Mouse (Mus musculus): ENCODE results near the gene Cish.

Gene Cish

DNA sequence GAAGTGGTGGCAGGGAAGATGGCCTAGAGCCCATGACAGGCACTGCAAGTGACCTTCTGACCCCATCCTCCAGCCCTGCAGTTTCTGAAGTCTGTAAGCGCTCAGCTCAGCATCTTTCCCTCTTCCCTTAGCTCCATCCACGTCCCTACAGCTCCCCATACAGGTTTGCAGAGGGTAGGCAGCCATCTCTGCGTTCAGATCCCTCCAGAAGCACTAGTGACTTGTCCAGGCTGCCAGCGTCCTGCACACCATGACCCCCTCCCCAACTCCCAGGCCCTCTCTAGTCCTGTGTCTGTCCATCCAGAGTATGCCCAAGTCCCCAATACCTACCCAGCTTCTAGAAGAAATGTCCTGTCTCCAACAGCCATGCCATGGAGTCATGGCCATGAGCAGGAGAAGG is 17.7 kb upstream of the Cish start:
- DNase-seq (ENCODE audit: low spot score in 2 of 2), result no peak

DNA sequence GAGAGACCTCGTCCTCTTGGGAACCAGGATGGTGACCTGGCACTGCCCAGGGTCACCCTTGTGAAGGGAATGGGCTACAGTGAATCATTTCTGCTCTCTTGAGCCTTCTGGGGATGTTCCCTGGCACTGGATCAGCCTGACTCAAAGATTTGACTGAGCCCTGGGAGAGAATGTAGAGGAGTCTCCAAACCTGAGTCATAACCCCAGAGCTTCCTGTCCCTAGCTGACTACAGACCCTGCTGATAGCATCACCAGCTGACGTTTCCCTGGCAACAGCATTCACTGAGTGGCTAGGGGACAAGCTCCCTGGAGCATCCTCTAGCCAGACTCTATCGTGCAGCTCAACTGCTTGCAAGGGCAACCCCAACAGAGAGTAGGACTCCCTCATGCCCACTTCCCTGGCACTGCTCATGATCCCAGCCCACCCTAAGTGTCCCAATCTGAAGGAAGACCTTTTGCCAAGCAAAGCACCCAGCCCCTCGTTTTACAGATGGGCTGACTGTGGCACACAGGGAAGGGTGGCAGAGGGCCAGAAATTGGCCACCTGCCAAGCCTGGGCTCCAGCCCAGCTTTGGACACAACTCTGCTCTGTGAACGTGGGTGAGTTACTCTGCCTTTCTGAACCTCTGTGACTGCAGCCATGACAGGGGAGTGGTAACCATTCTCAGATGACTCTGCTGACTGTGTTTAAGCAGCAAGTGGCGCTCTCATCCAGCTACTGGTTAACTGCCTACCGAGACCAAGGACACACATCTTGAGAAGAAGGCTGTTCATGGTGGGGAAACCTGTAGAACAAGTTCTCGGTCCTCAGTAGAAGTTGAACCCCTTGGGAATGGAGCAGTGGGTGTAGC is 17.1 kb upstream of the Cish start:
- DNase-seq (ENCODE audit: low spot score in 2 of 2), result no peak

DNA sequence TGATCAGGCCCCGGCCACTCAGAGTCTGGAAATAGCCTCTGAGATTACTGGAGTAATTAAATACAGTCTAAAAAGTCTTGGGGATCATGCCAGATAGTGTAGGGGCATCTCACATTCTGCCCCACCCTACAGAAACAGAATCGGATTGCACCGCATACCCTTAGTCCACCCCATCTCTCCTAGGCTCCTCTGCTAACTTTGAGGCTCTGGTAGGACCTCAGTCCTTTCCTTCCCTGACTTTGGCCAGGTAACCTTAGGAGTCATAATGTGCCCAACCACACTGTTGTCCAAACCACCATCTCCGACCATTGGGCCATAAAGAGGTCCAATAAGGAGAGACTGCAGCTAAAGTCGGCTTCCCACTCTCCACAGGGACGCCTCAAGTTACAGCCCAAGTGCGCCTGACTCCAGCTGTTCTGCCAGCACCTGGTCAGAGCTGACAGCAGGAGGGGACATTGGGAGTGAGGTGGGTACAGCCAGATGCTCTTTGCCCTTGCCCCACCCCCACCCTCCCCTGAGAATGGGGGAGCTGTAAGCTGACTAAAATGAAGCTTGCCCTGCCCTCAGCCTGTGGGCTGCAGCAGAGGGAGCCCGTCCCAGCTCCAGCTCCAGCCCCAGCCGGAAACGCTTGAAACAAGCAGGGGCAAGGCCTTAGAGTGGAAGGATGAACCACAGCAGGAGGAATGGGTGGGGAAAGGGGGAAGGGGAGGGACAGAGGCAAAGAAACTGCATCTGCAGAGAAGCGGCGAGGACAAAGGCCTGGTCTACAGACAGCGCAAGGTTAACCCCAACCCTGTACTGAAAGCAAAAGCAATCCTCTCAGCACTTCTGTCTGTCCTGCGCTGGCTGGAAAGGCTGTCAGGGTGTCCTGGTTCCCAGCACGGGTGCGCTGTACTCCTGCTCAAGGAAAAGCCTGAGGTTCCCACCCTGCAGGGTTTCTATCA is 16.2 kb upstream of the Cish start:
- no peak for DNase-seq (ENCODE audit: low spot score in 2 of 2)

DNA sequence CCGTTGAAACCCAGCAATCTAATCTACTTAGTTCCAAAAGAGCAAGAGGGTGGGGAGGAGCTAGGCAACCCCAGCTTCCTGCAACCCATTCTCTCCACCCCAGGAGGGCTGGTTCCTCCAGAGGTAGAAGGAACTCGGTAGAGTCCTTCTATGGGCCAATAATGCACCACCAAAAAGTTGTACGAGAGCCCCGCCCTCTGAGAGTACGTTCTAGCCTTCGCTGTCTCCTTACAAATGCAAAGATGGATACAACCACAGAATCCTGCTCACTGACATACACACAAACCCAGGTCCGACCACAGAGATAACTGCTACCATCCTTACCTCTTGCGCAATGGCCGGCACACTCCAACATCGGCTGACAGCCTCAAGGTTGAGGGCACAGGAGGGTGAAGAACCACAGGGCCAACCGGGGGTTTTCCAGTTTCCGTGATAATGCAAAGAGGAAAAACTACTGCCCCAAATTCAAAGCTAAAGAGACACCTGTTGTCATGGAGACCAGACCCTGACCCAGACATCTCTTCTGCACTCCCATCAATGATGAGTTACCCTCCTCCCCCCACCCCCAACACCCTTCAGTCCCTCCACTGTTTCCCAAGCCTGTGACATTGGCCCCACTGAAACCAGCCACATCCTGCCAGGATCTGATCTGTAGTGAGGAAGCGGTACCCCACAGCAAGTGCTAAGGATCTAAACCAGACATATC is 15.4 kb upstream of the Cish start:
- DNase-seq (ENCODE audit: low spot score in 2 of 2), result no peak

DNA sequence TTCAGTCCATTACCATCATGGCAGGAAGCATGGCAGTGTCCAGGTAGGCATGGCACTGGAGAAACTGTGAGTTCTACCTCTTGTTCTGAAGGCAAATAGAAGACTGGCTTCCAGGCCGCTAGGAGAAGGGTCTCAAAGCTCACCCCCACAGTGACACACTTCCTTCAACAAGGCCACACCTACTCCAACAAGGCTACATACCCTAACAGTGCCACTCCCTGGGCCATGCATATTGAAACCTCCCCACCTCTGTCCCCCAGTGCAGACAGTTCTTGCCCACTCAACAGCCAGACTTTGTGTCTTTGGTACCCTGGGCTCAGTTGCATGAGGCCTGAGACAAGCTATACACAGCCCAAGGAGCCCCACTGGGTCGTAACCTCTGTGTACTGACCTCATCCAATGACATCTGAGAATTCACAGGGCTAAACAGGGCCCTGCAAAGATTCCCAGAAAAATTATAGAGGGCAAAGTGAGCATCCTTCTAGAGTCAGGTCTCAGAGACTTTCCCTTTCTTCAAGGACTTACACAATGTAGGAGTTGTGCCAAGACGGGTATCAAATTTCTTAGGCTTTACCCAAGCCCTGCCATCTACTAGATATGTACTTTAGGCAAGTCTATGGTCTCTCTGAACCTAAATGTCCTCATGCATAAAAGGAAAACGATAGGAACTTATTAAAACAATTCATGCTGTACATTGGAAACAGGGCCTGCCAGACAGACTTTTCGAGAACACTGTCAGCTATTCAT is 14.4 kb upstream of the Cish start:
- DNase-seq (ENCODE audit: low spot score in 2 of 2), result no peak

DNA sequence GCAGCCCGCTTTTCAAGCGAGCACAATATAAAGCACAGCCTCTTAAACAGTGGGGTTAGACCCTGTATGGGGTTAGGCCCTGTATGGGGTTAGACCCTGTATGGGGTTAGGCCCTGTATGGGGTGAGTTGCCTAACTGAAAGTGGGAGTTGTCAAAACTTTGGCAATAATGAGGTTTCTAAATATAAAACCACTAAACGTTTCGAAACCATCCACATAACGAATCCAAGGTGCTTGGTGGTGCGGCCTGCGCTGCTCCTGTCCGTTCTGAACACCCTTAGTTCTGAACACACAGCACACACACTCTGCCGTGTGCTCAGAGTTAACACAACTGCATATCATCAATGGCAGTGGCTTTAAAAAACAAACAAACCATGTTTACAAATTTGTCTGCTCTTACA is 12.9 kb upstream of the Cish start:
- DNase-seq (ENCODE audit: low spot score in 2 of 2), result no peak

DNA sequence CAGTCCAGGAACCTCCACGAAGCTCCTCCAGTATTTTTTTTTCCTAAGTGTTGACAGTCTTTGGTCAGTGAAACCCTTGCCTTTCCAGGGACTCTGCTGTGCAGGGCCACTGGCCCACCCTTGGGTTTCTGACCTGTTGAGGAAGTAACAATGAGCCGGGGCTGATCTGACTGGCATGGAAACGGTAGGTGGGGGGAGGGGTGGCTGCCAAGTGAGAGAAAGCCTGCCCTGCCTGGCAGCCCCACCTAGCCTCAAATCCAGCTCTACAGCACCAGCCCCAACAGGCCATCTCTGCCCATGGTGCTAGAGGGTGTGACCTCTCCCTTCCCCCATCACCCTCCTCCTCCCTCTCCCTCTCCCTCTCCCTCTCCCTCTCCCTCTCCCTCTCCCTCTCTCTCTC is 10.8 kb upstream of the Cish start:
- DNase-seq (ENCODE audit: low spot score in 2 of 2), result no peak

DNA sequence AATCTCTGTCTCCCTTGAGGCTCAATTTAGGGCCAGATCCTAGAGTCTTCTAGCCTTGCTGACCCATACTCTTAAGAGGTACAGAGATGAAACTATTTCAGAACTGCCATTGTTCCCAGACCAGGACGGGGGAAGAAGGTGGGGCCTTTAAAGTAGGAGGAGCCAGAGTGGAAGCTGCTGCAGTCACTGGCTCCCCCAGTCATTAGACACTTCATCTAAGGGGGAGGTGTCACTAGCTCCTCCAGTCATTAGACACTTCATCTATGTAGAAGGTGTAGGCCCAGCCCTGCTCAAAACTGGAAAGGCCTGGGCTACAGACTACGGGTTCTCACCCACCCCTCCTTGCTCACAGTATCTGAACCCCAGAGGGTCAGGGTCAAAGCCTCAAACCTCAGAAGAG is 8.5 kb upstream of the Cish start:
- DNase-seq (ENCODE audit: low spot score in 2 of 2), result no peak

DNA sequence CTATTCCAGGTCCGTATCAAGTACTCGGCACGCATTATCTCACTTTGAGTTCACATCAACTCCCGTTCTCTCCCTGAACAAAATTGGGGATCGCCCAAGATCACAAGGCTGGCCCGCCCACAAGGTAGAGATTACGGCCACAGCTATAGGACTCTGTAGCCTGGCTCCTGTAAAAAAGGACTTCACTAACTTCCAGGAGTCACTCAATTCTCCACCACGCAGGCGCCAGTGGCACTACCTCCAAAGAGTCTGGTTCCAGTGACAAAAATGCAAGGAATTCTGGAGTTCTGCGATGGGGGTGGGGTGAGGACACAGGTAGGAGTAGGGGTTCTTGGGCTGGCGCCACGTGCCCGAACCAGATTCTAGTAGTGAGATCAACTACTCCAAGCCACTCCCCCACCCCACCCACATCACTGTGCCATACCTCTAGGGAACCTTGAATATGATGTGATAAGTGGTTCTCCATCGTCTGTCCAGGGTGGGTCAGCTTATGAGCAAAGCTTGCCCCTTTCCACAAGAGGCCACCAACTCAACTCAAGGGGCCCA is 7.6 kb upstream of the Cish start:
- no peak for DNase-seq (ENCODE audit: low spot score in 2 of 2)

DNA sequence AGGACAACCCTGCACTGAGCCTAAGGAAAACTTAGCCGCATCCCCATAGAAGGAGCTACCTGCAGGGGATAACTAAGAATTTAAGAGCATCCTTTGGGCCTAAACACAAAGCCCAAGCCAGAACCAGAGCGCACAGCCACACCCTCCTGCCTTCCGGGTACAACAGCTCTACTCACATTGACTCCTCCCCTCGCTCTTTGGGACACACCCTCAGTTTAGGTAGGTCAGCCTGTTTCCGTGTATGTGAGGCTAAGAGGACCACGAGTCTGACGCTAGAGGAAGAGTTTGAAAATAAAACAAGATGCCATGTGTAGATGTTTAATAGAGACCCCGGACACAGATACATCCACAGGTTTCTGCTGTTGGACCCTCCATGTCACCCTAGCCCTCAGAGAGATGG is 7.1 kb upstream of the Cish start:
- peak; percentile 21 to 44 for DNase-seq (ENCODE audit: low spot score in 2 of 2)

DNA sequence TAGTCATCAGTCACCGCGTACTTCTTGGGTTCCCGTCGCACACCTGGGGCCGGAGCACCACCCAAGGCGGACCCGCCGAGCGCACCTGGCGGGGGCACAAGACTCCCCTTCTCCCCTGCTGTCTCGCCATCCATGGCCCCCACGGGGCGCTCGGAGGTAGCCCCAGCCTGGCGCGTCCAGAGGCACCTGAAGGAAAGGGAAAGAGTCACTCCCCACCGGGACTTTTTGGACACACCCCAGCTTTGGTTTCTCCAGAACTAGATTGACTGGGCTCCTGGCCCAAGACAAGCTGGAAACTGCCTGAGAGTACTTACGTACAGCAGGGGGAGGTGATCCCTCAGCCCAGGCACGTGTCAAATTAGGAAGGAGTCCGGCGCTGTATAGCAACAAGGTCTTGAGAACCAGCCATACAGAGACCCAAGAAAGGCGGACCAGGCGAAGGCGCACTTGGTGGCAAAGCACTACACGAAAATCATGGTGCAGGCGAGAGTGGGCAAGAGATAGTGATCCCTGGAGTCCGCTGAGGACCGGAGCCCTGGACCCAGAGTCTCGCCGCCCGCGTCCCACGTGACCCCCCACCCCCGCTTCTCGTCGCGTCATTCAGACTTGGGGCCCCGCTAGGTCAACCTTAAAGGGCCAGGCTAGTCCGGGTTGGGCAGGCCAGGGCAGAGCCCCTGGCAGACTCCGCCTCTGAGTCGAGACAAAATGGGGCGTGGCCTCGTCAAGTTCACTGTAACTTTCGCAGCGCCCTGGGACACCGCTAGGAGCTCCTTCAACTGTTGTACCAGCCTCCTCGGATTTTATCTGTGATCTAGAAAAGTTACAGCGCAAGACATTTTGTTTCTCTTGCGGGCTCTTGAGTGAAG is 6.4 kb upstream of the Cish start, which contains the start of gene Mapkapk3:
Gene Mapkapk3, minus strand, starts transcription at position 667 of the 866 bp plus-strand sequence.
- peak; percentile 76 to 85 for DNase-seq (ENCODE audit: low spot score in 2 of 2)

DNA sequence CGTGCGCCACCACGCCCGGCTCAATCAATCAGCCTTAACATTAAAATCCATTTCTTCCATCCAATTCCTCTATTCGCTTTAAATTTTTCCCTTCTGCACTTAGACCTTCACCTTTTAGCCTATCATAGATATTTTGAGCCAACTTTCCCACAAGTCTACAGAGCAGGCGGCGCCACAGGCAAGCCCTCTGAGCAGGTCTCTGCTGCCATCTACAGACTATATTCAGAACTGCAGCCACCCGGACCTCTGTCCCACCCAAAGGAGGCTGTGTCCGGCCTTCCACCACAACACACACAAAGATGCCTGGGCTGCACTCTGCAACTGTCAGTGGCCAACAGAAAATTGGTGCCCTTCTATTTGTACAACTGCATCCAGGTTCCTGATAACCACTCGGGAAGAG is 4.9 kb upstream of the Cish start:
- DNase-seq (ENCODE audit: low spot score in 2 of 2), result peak; percentile 69 to 84

DNA sequence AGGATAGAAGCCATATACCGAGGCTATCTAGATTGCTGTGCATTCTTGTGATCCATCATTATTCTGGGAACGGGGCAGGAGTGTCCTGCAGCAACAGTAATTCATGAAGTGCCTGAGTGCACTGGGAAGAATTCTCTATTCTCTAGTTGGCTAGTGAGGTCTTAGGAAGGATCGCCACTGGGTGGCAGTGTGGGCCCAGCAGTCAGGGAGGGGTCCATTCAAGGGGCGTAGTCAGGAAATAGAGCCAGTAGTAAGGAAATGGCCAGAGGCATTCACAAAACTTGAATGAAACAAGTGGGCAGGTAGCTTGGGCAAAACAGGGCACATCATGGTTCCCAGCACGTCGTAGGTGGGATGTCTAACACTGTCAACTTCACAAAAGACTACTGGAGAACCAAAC is 1.6 kb upstream of the Cish start:
- peak; percentile 72 to 79 for DNase-seq (ENCODE audit: low spot score in 2 of 2)

DNA sequence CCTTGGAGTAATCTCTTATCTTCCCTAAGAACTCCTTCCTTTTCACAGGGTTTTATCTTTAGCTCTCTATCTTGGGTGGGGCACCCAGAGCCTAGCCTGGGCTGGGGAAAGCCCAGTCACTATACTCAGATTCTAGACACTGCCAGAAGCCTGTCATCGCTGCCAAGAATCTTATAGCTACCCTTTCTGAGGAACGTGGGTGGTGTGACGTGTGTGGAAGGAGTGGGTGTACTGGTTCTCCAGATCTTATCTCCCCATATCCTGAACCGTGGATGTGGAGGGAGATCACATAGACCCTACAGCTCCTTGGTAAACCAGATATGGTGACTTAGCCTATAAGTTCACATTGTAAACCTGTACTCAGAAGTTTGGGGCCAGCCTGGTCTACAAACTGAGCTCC is 210 bp upstream of the Cish start:
- DNase-seq (ENCODE audit: low spot score in 2 of 2), result no peak

DNA sequence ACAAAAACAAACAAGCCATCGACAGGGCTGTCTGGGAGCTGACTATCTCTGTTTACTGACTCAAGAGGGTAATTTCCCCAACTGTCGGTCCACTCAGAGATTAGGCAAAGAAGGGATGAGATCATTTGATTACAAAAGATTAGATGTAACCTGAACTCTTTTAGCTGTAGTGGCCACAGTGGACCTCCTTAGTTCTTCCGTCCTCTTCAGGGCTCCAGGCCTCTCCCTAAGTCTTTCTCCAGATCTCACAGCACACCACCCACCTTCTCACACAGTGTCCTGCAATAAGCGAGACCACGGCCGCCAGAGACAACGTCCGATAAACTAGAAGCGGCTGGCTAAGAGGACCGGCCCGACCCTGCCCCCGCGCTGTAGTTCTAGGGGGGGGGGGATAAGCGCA is 215 bp downstream of the Cish start:
- DNase-seq (ENCODE audit: low spot score in 2 of 2), result no peak

DNA sequence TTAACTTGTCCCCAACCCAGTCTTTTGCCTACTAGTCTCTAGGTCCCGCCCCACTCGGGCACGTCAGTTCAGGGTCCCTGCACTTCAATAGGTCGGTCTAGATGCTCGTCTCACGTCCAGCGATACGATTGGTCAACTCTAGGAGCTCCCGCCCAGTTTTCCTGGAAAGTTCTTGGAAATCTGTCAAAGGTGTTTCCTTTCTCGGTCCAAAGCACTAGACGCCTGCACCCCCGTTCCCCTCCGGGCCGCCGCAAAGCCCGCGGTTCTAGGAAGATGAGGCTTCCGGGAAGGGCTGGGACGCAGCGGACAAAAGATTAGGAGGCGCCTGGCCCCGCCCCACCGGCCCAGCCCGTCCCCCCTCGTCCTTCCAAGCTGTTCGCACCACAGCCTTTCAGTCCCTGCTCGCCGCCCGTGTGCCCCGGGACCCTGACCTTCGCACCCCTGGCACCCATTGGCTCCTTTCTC is 707 bp downstream of the Cish start:
- peak; percentile 83 to 84 for DNase-seq (ENCODE audit: low spot score in 2 of 2)

DNA sequence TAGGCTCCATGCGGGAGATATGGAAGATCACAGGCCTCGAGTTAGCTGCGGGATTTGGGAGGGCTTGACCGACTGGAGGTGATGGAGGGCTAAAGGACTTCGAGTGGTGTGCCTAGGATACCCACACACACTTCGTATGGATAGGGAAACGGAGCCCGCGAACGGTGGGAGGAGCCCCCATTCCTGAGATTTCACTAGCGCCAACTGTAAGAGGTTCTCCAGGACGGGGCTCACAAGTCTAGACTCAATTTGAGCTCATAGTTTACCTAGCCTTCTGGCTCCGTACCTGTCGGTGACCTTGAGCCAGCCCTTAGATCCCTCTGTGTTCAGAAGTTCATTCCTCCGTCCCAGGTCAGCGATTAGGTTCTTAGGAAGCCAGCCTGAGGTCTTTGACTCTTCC is 1.2 kb downstream of the Cish start:
- DNase-seq (ENCODE audit: low spot score in 2 of 2), result no peak

DNA sequence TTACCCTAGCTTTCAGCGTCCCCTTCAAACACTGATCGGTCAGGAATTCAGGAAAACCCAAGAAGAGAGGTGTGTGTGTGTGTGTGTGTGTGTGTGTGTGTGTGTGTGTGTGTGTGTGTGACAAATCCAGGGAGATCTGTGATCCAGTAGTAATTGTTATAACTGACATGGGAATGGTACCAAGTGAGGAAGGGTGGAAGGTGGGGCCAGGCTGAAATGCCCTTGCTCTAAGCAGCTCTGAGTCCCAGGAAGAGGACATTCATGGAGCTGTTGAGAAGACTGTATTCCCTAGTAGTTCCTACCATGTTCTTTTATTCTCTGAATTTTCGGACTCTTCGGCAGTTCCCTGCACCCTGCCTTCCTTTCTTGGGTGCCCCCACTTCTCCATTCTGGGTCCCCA is 1.8 kb downstream of the Cish start:
- no peak for DNase-seq (ENCODE audit: low spot score in 2 of 2)

DNA sequence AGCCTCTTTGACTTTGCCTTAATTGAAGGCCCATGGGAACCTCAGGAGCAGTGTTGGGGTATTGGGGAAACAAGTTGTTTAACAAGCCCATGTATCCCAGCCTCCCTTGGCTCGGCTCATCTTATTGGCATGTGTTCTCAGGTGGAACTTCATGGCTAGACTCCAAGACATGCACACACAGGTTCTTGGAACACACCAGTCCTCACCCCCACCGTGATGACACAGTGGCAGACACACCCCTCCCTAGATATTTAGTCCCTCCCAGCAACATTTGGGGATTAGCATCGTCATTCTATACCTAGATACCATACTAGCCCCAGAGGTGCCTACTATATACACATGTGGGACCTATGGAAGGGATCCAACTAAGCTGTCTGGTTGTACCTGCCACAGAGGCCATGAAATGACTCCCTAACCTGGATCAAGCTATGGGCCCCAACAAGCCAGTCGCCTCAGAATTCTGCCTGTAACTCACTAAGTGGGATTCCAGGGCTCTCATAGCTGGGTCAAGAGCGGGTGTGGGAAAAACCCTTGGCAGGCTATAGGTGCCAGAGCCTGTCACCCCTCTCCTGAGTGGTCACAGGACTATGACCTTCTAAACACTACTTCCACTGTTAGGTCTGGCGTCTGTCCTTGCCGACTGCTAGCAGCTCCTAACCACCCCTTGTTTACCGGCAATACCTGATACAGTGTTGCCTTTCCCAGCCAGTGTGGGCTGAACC is 2.4 kb downstream of the Cish start:
- no peak for DNase-seq (ENCODE audit: low spot score in 2 of 2)

Data from spleen, postnatal 14 days (tissue).